In genomic region chr7:145242851-145243712, GRCm38 (mm10) we compare ENCODE assay signal across 8 mouse cellular contexts. TPM values are rescaled to one million over a fixed set of nuclear protein-coding genes. Genes with fewer than 3 reads are reported as not detected.
DNase-seq lines count a peak whose midpoint lies in the region; ATAC-seq lines count a peak whose summit lies in the region.

No protein-coding gene starts in this region.

- H3K36me3 ChIP-seq in hindbrain, embryonic 14.5 days (replicated peaks; ENCODE audit: control insufficient read depth, insufficient read depth), result no peaks in the 10 kb centered on the region

- no peaks in the 10 kb centered on the region for H3K9me3 ChIP-seq in hindbrain, embryonic 14.5 days (ENCODE audit: control insufficient read depth, low read length)

- no peak overlapping the region for H3K4me2 ChIP-seq in hindbrain, embryonic 14.5 days (replicated peaks)

- peak; percentile 85 for DNase-seq in NIH3T3 (ENCODE audit: low read depth)
- DNase-seq in cerebellum, adult 9-10 months, result peak; percentile 88
- peak; percentile 33 to 88 for DNase-seq in frontal cortex, adult 2 months (ENCODE audit: extremely low spot score in 1 of 2, low spot score in 1 of 2)
- DNase-seq in hindbrain, embryonic 14.5 days (ENCODE audit: low spot score), result peak; percentile 80
- peak; percentile 77 to 78 for DNase-seq in layer of hippocampus, postnatal 14 days (ENCODE audit: low spot score in 2 of 2)
- DNase-seq in lung, postnatal 36 days, result peak; percentile 86
- DNase-seq in right cerebral cortex, postnatal 10 days (ENCODE audit: low spot score in 2 of 2), result peak; percentile 62 to 83
- peak; percentile 67 for DNase-seq in urinary bladder, postnatal 10 days (ENCODE audit: low spot score)

- H3K4me3 ChIP-seq in hindbrain, embryonic 14.5 days (replicated peaks; ENCODE audit: low read length), result no peak overlapping the region

- no peak overlapping the region for H3K27ac ChIP-seq in hindbrain, embryonic 14.5 days

- WGBS in hindbrain, embryonic 14.5 days, result 17% methylated on average over 9 of the region's 9 CpGs

- peak; percentile 68; the same call in 1 of the 2 replicates for ATAC-seq in hindbrain, embryonic 14.5 days (ENCODE audit: low FRiP score)

- H3K9ac ChIP-seq in hindbrain, embryonic 14.5 days, result no peak overlapping the region

- no peaks in the 10 kb centered on the region for H3K27me3 ChIP-seq in hindbrain, embryonic 14.5 days (ENCODE audit: control insufficient read depth, insufficient read depth, low read length)

- H3K4me1 ChIP-seq in hindbrain, embryonic 14.5 days (replicated peaks; ENCODE audit: control insufficient read depth, insufficient read depth, low read length), result no peaks in the 10 kb centered on the region

RNA-seq across cellular contexts. Expression of gene 1810010D01Rik, which starts 35.2 kb away (rescaled TPM):
- 2.1 and 2.7 TPM in 2 replicates for polyA plus RNA-seq in frontal cortex, adult 2 months (2012; rRNA removed)
- polyA plus RNA-seq in hindbrain, embryonic 14.5 days (2014; fragmentation: Nextera tagmentation; extraction: Ambion mirVana), result not detected in 2 replicates
- total RNA-seq in layer of hippocampus, postnatal 14 days (2021), result not detected

RNA-seq across cellular contexts. Expression of gene Tpcn2, which starts 40.7 kb away (rescaled TPM):
- polyA plus RNA-seq in frontal cortex, adult 2 months (2012; rRNA removed), result 7.2 and 8.2 TPM in 2 replicates
- 0.95 and 1.3 TPM in 2 replicates for polyA plus RNA-seq in hindbrain, embryonic 14.5 days (2014; fragmentation: Nextera tagmentation; extraction: Ambion mirVana)
- 1 to 10 TPM; 5.4 to 7.2 TPM for total RNA-seq in layer of hippocampus, postnatal 14 days (2021)

RNA-seq across cellular contexts. Expression of gene Mrgprf, which starts 57.5 kb away (rescaled TPM):
- 1.8 and 2.5 TPM in 2 replicates for polyA plus RNA-seq in frontal cortex, adult 2 months (2012; rRNA removed)
- polyA plus RNA-seq in hindbrain, embryonic 14.5 days (2014; fragmentation: Nextera tagmentation; extraction: Ambion mirVana), result 2.3 and 3.1 TPM in 2 replicates
- 1 to 10 TPM in 1 of 2 experiments, under 1 TPM in 1; 0.88 to 1.1 TPM for total RNA-seq in layer of hippocampus, postnatal 14 days (2021)
